Mouse (Mus musculus) testis, postnatal 14 days (tissue): ENCODE results near the gene Olfr885.

ENCODE experiments used
- DNase-seq: peaks from one replicate; pipeline ENCODE4 v3.0.0; 2021; ENCODE audit warnings: low spot score

Gene Olfr885

GRCm38 (mm10) chr9:38061022-38061421, at the start of gene Olfr885:
Gene Olfr885, plus strand, starts transcription at chr9:38061322.
- no peak for DNase-seq

- DNase-seq = no peak
Observed at GRCm38 (mm10) chr9:38025508-38025907, 35.6 kb upstream of the Olfr885 start, which contains the start of gene Olfr883. Gene Olfr883, plus strand, starts transcription at chr9:38025808.

- no peak for DNase-seq
Observed at GRCm38 (mm10) chr9:38046255-38046654, 14.9 kb upstream of the Olfr885 start, which contains the start of gene Olfr884. Gene Olfr884, plus strand, starts transcription at chr9:38046555.

- no peak for DNase-seq
Observed at GRCm38 (mm10) chr9:38083772-38084171, 22.6 kb downstream of the Olfr885 start, which contains the start of gene Olfr887. Gene Olfr887, plus strand, starts transcription at chr9:38084072.

GRCm38 (mm10) chr9:38107828-38108227, 46.7 kb downstream of the Olfr885 start, which contains the start of gene Olfr888:
Gene Olfr888, plus strand, starts transcription at chr9:38108128.
- DNase-seq = no peak
